ENCODE assay signal across 26 mouse cellular contexts in the genomic region with DNA sequence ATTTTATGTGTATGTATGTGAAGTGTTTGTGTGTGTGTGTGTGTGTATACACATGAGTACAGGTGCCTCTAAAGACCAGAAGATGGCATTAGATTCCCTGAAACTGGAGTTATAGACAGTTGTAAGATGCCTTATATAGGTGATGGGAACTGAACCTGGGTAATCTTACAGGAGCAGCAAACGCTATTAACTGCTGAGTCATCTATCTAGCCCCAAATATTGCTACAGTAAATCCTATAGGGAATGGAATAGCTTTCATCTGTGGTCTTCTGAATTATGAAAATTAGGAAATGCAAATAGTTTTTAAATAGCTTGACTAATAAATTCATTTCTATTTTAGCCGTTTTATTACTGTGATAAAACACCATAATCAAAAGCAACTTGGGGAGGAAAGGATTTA. TPM values are rescaled to one million over a fixed set of nuclear protein-coding genes. Genes with fewer than 3 reads are reported as not detected.
DNase-seq lines count a peak whose midpoint lies in the region; ATAC-seq and TF ChIP-seq lines count a peak whose summit lies in the region.
"Had no signal": no experiment of that assay in that cellular context is flagged by ENCODE, and none has a peak within 500 bp of the region (broad histone marks: within the 10 kb centered on the region; RNA-seq: fewer than 3 reads in every experiment).

No protein-coding gene starts in this region.

- no peaks in the 10 kb centered on the region for H3K9me3 ChIP-seq in liver, embryonic 12.5 days (replicated peaks)
- no peaks in the 10 kb centered on the region for H3K9me3 ChIP-seq in CH12.LX (replicated peaks; ENCODE audit: low read length)
- H3K9me3 ChIP-seq: embryonic facial prominence, embryonic 10.5 days; embryonic facial prominence, embryonic 12.5 days; forebrain, embryonic 10.5 days; forebrain, embryonic 12.5 days; G1E had no signal

- TF ChIP-seq EP300 in CH12.LX (IDR thresholded peaks at IDR 0.05; ENCODE audit: low read length) = no peak

- 82% methylated on average over 2 of the region's 2 CpGs for WGBS in liver, embryonic 12.5 days (ENCODE audit: insufficient replicate concordance)

- peak; percentile 46; the same call in 1 of the 2 replicates for ATAC-seq in liver, embryonic 12.5 days
- ATAC-seq in erythroblast, adult 5-6 weeks (replicated peaks; ENCODE audit: low FRiP score, poor library complexity, severe bottlenecking) = peak; percentile 56; the same call in 1 of the 2 replicates
- ATAC-seq: CD4-positive, CD25-positive, alpha-beta regulatory T cell, adult 4 months; forebrain, embryonic 14.5 days; forebrain, embryonic 16.5 days had no signal

- no peak for TF ChIP-seq POLR2A in CH12.LX (IDR thresholded peaks at IDR 0.05; ENCODE audit: low read depth, low read length)

- no peak for TF ChIP-seq RAD21 in CH12.LX (IDR thresholded peaks at IDR 0.05; ENCODE audit: low read depth, low read length)

- H3K4me1 ChIP-seq in liver, embryonic 12.5 days = peaks cover 11% of the 10 kb centered on the region; the same call in 1 of the 2 replicates
- H3K4me1 ChIP-seq in CH12.LX (ENCODE audit: control insufficient read depth in 1 of 2, insufficient read depth in 2 of 2) = no peaks in the 10 kb centered on the region
- H3K4me1 ChIP-seq: embryonic facial prominence, embryonic 10.5 days; embryonic facial prominence, embryonic 12.5 days; forebrain, embryonic 10.5 days; forebrain, embryonic 12.5 days had no signal

- TF ChIP-seq CTCF in CH12.LX (conservative IDR thresholded peaks at IDR 0.05 in 1 of 2, IDR thresholded peaks at IDR 0.05 in 1 of 2; ENCODE audit: low read depth in 2 of 2, low read length in 2 of 2) = no peak

- H3K4me2 ChIP-seq in liver, embryonic 12.5 days = no peak overlapping the region
- no peak overlapping the region for H3K4me2 ChIP-seq in CH12.LX (ENCODE audit: insufficient read depth, low read depth, poor library complexity, severe bottlenecking)
- H3K4me2 ChIP-seq: embryonic facial prominence, embryonic 12.5 days; forebrain, embryonic 12.5 days had no signal

- H3K4me3 ChIP-seq in liver, embryonic 12.5 days = no peak overlapping the region
- no peak overlapping the region for H3K4me3 ChIP-seq in CH12.LX (replicated peaks in 1 of 3; ENCODE audit: low read depth in 2 of 3, low read length in 2 of 3, poor library complexity in 1 of 3)
- H3K4me3 ChIP-seq: embryonic facial prominence, embryonic 10.5 days; embryonic facial prominence, embryonic 12.5 days; erythroblast, embryonic 14.5 days; forebrain, embryonic 10.5 days; forebrain, embryonic 12.5 days had no signal

- dilution Hi-C loops in CH12.LX (cut with MboI; ENCODE audit: extremely low pct_ligation_motif_present, extremely low pct_unique_long_range_greater_than_20kb, low sequenced_read_pairs) = no loop called here

- H3K79me2 ChIP-seq in CH12.LX (replicated peaks; ENCODE audit: control insufficient read depth, extremely low read depth, insufficient read depth, poor library complexity, severe bottlenecking) = peaks cover 9% of the 10 kb centered on the region; the same call in 1 of the 2 replicates

- DNase-seq in liver (no peak), CH12.LX (ENCODE audit: extremely low read depth) (no peak), MN1 (ENCODE audit: low spot score) (no peak)
- DNase-seq in c-Kit-negative CD71-positive TER-119-positive erythroid progenitor cells, embryonic 14.5 days (ENCODE audit: low read depth, low spot score) = peak; percentile 29
- no peak for DNase-seq in embryo, embryonic 10.5 days (ENCODE audit: low spot score)
- DNase-seq: adrenal gland, adult 2 months; adrenal gland, postnatal 10 days; adrenal gland, postnatal 25 days; B cell, adult 2 months; cerebellum, adult 11 months; cerebellum, adult 18-20 months; cerebellum, adult 8-10 months; cerebellum, adult 9-11 months; cerebellum, postnatal 14 days; cerebellum, postnatal 36 days had no signal

- peaks cover 94% of the 10 kb centered on the region for H3K36me3 ChIP-seq in liver, embryonic 12.5 days
- H3K36me3 ChIP-seq in CH12.LX (replicated peaks in 1 of 2; ENCODE audit: control insufficient read depth in 1 of 2, insufficient read depth in 1 of 2, low read length in 1 of 2) = peaks cover 44 to 81% of the 10 kb centered on the region in 2 experiments

- H3K27ac ChIP-seq in liver, embryonic 12.5 days = no peak overlapping the region
- no peak overlapping the region for H3K27ac ChIP-seq in CH12.LX (ENCODE audit: insufficient read depth, low read depth)
- H3K27ac ChIP-seq: embryonic facial prominence, embryonic 10.5 days; embryonic facial prominence, embryonic 12.5 days; forebrain, embryonic 10.5 days; forebrain, embryonic 12.5 days had no signal

- no peak overlapping the region for H3K9ac ChIP-seq in liver, embryonic 12.5 days
- no peak overlapping the region for H3K9ac ChIP-seq in CH12.LX (ENCODE audit: insufficient read depth, low read depth)
- H3K9ac ChIP-seq: embryonic facial prominence, embryonic 12.5 days; forebrain, embryonic 12.5 days had no signal

- in situ Hi-C loops in CH12.LX (cut with MboI; ENCODE audit: low pct_ligation_motif_present, low pct_unique_long_range_greater_than_20kb, low sequenced_read_pairs) = no loop called here

- no peaks in the 10 kb centered on the region for H3K27me3 ChIP-seq in liver, embryonic 12.5 days (replicated peaks)
- no peaks in the 10 kb centered on the region for H3K27me3 ChIP-seq in CH12.LX (replicated peaks)
- H3K27me3 ChIP-seq: embryonic facial prominence, embryonic 12.5 days; forebrain, embryonic 12.5 days had no signal

TF ChIP-seq in CH12.LX, 34 proteins besides CTCF, POLR2A, EP300 and RAD21:
- peak; percentile 46; the same call in 1 of the 2 replicates for TF ChIP-seq MAFK (IDR thresholded peaks at IDR 0.05; ENCODE audit: insufficient replicate concordance, low read length)
- TF ChIP-seq POLR2AphosphoS2 (IDR thresholded peaks at IDR 0.05; ENCODE audit: low read depth, low read length) = no peak

RNA-seq across cellular contexts. Expression of a gene that starts 28.6 kb away (rescaled TPM):
- 20.5 and 21.7 TPM in 2 replicates for polyA plus RNA-seq in liver, embryonic 12.5 days (2016; fragmentation: Nextera tagmentation; extraction: Ambion mirVana)
- total RNA-seq in CH12.LX (2012; rRNA removed) (20.3 and 21.0 TPM in 2 replicates), CH12.LX (2014; rRNA removed) (25.2 and 28.6 TPM in 2 replicates)
- polyA plus RNA-seq in CH12.LX (2012; ENCODE audit: insufficient read length, low read depth) = 18.2 and 19.9 TPM in 2 replicates
- total RNA-seq in erythroblast, adult 5-6 weeks (2015; ENCODE audit: low replicate concordance) = 61.3 and 87.4 TPM in 2 replicates
- 173 and 201 TPM in 2 replicates for total RNA-seq in erythroblast, adult 5-6 weeks (2017; ENCODE audit: low replicate concordance)

RNA-seq across cellular contexts. Expression of a gene that starts 28.9 kb away (rescaled TPM):
- 33.6 and 34.8 TPM in 2 replicates for polyA plus RNA-seq in liver, embryonic 12.5 days (2016; fragmentation: Nextera tagmentation; extraction: Ambion mirVana)
- 28.9 and 29.3 TPM in 2 replicates for total RNA-seq in CH12.LX (2012; rRNA removed)
- 20.8 and 22.2 TPM in 2 replicates for total RNA-seq in CH12.LX (2014; rRNA removed)
- 35.8 and 36.8 TPM in 2 replicates for polyA plus RNA-seq in CH12.LX (2012; ENCODE audit: insufficient read length, low read depth)
- 29.2 and 34.5 TPM in 2 replicates for total RNA-seq in erythroblast, adult 5-6 weeks (2015; ENCODE audit: low replicate concordance)
- 130 and 136 TPM in 2 replicates for total RNA-seq in erythroblast, adult 5-6 weeks (2017; ENCODE audit: low replicate concordance)
